Mouse (Mus musculus): Measurements from ENCODE around the gene Vdac2. TPM values are rescaled to one million over a fixed set of nuclear protein-coding genes. Genes with fewer than 3 reads are reported as not detected.

The Vdac2 gene
- polyA plus RNA-seq, 1 experiment from 2014 or later = 121 TPM

- Histone ChIP-seq H3K4me1 (replicated peaks) (peaks cover 14% of the 10 kb centered on the region), H3K4me3 (replicated peaks) (no peak overlapping the region), H3K9me3 (replicated peaks) (no peaks in the 10 kb centered on the region), H3K9ac (no peak overlapping the region), H3K4me2 (no peak overlapping the region), H3K36me3 (replicated peaks) (no peaks in the 10 kb centered on the region), H3K27me3 (no peaks in the 10 kb centered on the region), H3K27ac (replicated peaks) (no peak overlapping the region)
- 61% methylated on average over 2 of the region's 2 CpGs for WGBS (ENCODE audit: insufficient replicate concordance)
- ATAC-seq (ENCODE audit: insufficient read depth) = no peak
Measured at GRCm38 (mm10) chr14:21806203-21806602, 18.8 kb upstream of the Vdac2 start.

GRCm38 (mm10) chr14:21806631-21807160 lies 18.3 kb upstream of the Vdac2 start:
- peak; percentile 65 for ATAC-seq (ENCODE audit: insufficient read depth)
- no peak overlapping the region for H3K9ac ChIP-seq
- H3K9me3 ChIP-seq (replicated peaks) = no peaks in the 10 kb centered on the region
- no peaks in the 10 kb centered on the region for H3K27me3 ChIP-seq
- H3K4me2 ChIP-seq = no peak overlapping the region
- H3K4me3 ChIP-seq (replicated peaks) = no peak overlapping the region
- peak overlapping the region; percentile 7; the same call in 1 of the 2 replicates for H3K27ac ChIP-seq (replicated peaks)
- no peaks in the 10 kb centered on the region for H3K36me3 ChIP-seq (replicated peaks)
- 22% methylated on average over 3 of the region's 3 CpGs for WGBS (ENCODE audit: insufficient replicate concordance)
- H3K4me1 ChIP-seq (replicated peaks) = peaks cover 16% of the 10 kb centered on the region

- no peak overlapping the region for H3K4me3 ChIP-seq (replicated peaks)
- H3K36me3 ChIP-seq (replicated peaks) = no peaks in the 10 kb centered on the region
- no peak overlapping the region for H3K4me2 ChIP-seq
- no peak for ATAC-seq (ENCODE audit: insufficient read depth)
- H3K27me3 ChIP-seq = no peaks in the 10 kb centered on the region
- H3K27ac ChIP-seq (replicated peaks) = no peak overlapping the region
- no peaks in the 10 kb centered on the region for H3K9me3 ChIP-seq (replicated peaks)
- 68% methylated on average over 8 of the region's 8 CpGs for WGBS (ENCODE audit: insufficient replicate concordance)
- peaks cover 28% of the 10 kb centered on the region for H3K4me1 ChIP-seq (replicated peaks)
- H3K9ac ChIP-seq = no peak overlapping the region
Measured at GRCm38 (mm10) chr14:21808208-21808922, 16.7 kb upstream of the Vdac2 start.

GRCm38 (mm10) chr14:21809418-21809817 lies 15.6 kb upstream of the Vdac2 start:
- Histone ChIP-seq H3K9ac (no peak overlapping the region), H3K27me3 (no peaks in the 10 kb centered on the region), H3K36me3 (replicated peaks) (no peaks in the 10 kb centered on the region), H3K4me1 (replicated peaks) (peaks cover 35% of the 10 kb centered on the region), H3K27ac (replicated peaks) (no peak overlapping the region), H3K4me3 (replicated peaks) (no peak overlapping the region), H3K4me2 (no peak overlapping the region), H3K9me3 (replicated peaks) (no peaks in the 10 kb centered on the region)
- ATAC-seq (ENCODE audit: insufficient read depth) = no peak
- 65% methylated on average over 2 of the region's 2 CpGs for WGBS (ENCODE audit: insufficient replicate concordance)

- Histone ChIP-seq H3K27ac (replicated peaks) (no peak overlapping the region), H3K36me3 (replicated peaks) (no peaks in the 10 kb centered on the region), H3K4me3 (replicated peaks) (no peak overlapping the region), H3K4me2 (no peak overlapping the region), H3K4me1 (replicated peaks) (peaks cover 34% of the 10 kb centered on the region), H3K9me3 (replicated peaks) (no peaks in the 10 kb centered on the region), H3K9ac (no peak overlapping the region), H3K27me3 (peaks cover 3% of the 10 kb centered on the region; the same call in 1 of the 2 replicates)
- WGBS (ENCODE audit: insufficient replicate concordance) = 58% methylated on average over 4 of the region's 4 CpGs
- no peak for ATAC-seq (ENCODE audit: insufficient read depth)
Measured at GRCm38 (mm10) chr14:21811301-21811700, 13.7 kb upstream of the Vdac2 start.

GRCm38 (mm10) chr14:21811744-21812393 lies 13.2 kb upstream of the Vdac2 start:
- WGBS (ENCODE audit: insufficient replicate concordance) = 63% methylated on average over 10 of the region's 10 CpGs
- peaks cover 3% of the 10 kb centered on the region; the same call in 1 of the 2 replicates for H3K27me3 ChIP-seq
- no peak overlapping the region for H3K9ac ChIP-seq
- no peaks in the 10 kb centered on the region for H3K36me3 ChIP-seq (replicated peaks)
- no peak overlapping the region for H3K4me3 ChIP-seq (replicated peaks)
- 0 out of 2 replicates have a peak overlapping the region, but pooled peaks have one; percentile 14 for H3K27ac ChIP-seq (replicated peaks)
- no peak for ATAC-seq (ENCODE audit: insufficient read depth)
- peaks cover 28% of the 10 kb centered on the region for H3K4me1 ChIP-seq (replicated peaks)
- no peak overlapping the region; the same call in 1 of the 2 replicates for H3K4me2 ChIP-seq
- no peaks in the 10 kb centered on the region for H3K9me3 ChIP-seq (replicated peaks)

- no peak overlapping the region for H3K9ac ChIP-seq
- H3K36me3 ChIP-seq (replicated peaks) = no peaks in the 10 kb centered on the region
- peaks cover 26% of the 10 kb centered on the region for H3K4me1 ChIP-seq (replicated peaks)
- H3K9me3 ChIP-seq (replicated peaks) = no peaks in the 10 kb centered on the region
- H3K27me3 ChIP-seq = peaks cover 3% of the 10 kb centered on the region; the same call in 1 of the 2 replicates
- H3K4me3 ChIP-seq (replicated peaks) = 0 out of 2 replicates have a peak overlapping the region, but pooled peaks have one; percentile 2
- H3K4me2 ChIP-seq = peak overlapping the region; percentile 47
- 0 out of 2 replicates have a peak overlapping the region, but pooled peaks have one; percentile 24 for H3K27ac ChIP-seq (replicated peaks)
- ATAC-seq (ENCODE audit: insufficient read depth) = peak; percentile 56; the same call in 1 of the 2 replicates
- WGBS (ENCODE audit: insufficient replicate concordance) = 17% methylated on average over 14 of the region's 14 CpGs
Measured at GRCm38 (mm10) chr14:21812590-21813162, 12.4 kb upstream of the Vdac2 start.

- Histone ChIP-seq H3K4me1 (replicated peaks) (peaks cover 26% of the 10 kb centered on the region), H3K27ac (replicated peaks) (peak overlapping the region; percentile 16; the same call in 1 of the 2 replicates), H3K27me3 (peaks cover 3% of the 10 kb centered on the region; the same call in 1 of the 2 replicates), H3K9me3 (replicated peaks) (no peaks in the 10 kb centered on the region), H3K4me2 (no peak overlapping the region), H3K36me3 (replicated peaks) (no peaks in the 10 kb centered on the region), H3K9ac (no peak overlapping the region), H3K4me3 (replicated peaks) (no peak overlapping the region)
- ATAC-seq (ENCODE audit: insufficient read depth) = peak; percentile 43; the same call in 1 of the 2 replicates
- 23% methylated on average over 4 of the region's 4 CpGs for WGBS (ENCODE audit: insufficient replicate concordance)
Measured at GRCm38 (mm10) chr14:21813216-21813615, 11.8 kb upstream of the Vdac2 start.

- peaks cover 3% of the 10 kb centered on the region; the same call in 1 of the 2 replicates for H3K27me3 ChIP-seq
- 42% methylated on average over 3 of the region's 3 CpGs for WGBS (ENCODE audit: insufficient replicate concordance)
- no peak for ATAC-seq (ENCODE audit: insufficient read depth)
- peaks cover 26% of the 10 kb centered on the region for H3K4me1 ChIP-seq (replicated peaks)
- H3K9me3 ChIP-seq (replicated peaks) = no peaks in the 10 kb centered on the region
- no peak overlapping the region for H3K4me2 ChIP-seq
- peak overlapping the region; percentile 16; the same call in 1 of the 2 replicates for H3K27ac ChIP-seq (replicated peaks)
- H3K4me3 ChIP-seq (replicated peaks) = no peak overlapping the region
- no peak overlapping the region for H3K9ac ChIP-seq
- no peaks in the 10 kb centered on the region for H3K36me3 ChIP-seq (replicated peaks)
Measured at GRCm38 (mm10) chr14:21813847-21814246, 11.2 kb upstream of the Vdac2 start.

GRCm38 (mm10) chr14:21814606-21815005 lies 10.4 kb upstream of the Vdac2 start:
- no peaks in the 10 kb centered on the region for H3K36me3 ChIP-seq (replicated peaks)
- 77% methylated on average over 4 of the region's 4 CpGs for WGBS (ENCODE audit: insufficient replicate concordance)
- H3K9me3 ChIP-seq (replicated peaks) = no peaks in the 10 kb centered on the region
- H3K27ac ChIP-seq (replicated peaks) = no peak overlapping the region
- H3K4me2 ChIP-seq = no peak overlapping the region
- no peak for ATAC-seq (ENCODE audit: insufficient read depth)
- peaks cover 26% of the 10 kb centered on the region for H3K4me1 ChIP-seq (replicated peaks)
- no peak overlapping the region for H3K9ac ChIP-seq
- peaks cover 3% of the 10 kb centered on the region; the same call in 1 of the 2 replicates for H3K27me3 ChIP-seq
- no peak overlapping the region for H3K4me3 ChIP-seq (replicated peaks)

GRCm38 (mm10) chr14:21816255-21816654 lies 8.8 kb upstream of the Vdac2 start:
- Histone ChIP-seq H3K9ac (no peak overlapping the region), H3K4me2 (no peak overlapping the region), H3K9me3 (replicated peaks) (no peaks in the 10 kb centered on the region), H3K4me3 (replicated peaks) (no peak overlapping the region), H3K36me3 (replicated peaks) (no peaks in the 10 kb centered on the region), H3K27ac (replicated peaks) (no peak overlapping the region), H3K4me1 (replicated peaks) (peaks cover 24% of the 10 kb centered on the region), H3K27me3 (peaks cover 3% of the 10 kb centered on the region; the same call in 1 of the 2 replicates)
- 57% methylated on average over 3 of the region's 3 CpGs for WGBS (ENCODE audit: insufficient replicate concordance)
- no peak for ATAC-seq (ENCODE audit: insufficient read depth)
